Mouse (Mus musculus) splenic B cell, adult 2 months (primary cell): ENCODE data around the gene Cyp2c38.
"Not testable (repeated sequence)": the region's sequence is repeated elsewhere in the genome, so short reads cannot be mapped to it uniquely, and the experiment has no call there.

Experiments used
- DNase-seq: peaks from one replicate; pipeline ENCODE4 v3.0.0-alpha.2; 2011; ENCODE audit warnings: low read depth, low spot score
- H3K27me3 ChIP-seq: 2 replicates; pipeline ENCODE4 v1.6.1; 2012; ENCODE audit warnings: mild to moderate bottlenecking, low read length, moderate library complexity, mixed read lengths; ENCODE audit not compliant: control insufficient read depth, poor library complexity, insufficient read depth, severe bottlenecking
- H3K36me3 ChIP-seq: 2 replicates; pipeline ENCODE4 v1.6.1; 2012; ENCODE audit warnings: mild to moderate bottlenecking, low read length, moderate library complexity, mixed read lengths; ENCODE audit not compliant: control insufficient read depth, poor library complexity, insufficient read depth, severe bottlenecking

Gene Cyp2c38

DNA sequence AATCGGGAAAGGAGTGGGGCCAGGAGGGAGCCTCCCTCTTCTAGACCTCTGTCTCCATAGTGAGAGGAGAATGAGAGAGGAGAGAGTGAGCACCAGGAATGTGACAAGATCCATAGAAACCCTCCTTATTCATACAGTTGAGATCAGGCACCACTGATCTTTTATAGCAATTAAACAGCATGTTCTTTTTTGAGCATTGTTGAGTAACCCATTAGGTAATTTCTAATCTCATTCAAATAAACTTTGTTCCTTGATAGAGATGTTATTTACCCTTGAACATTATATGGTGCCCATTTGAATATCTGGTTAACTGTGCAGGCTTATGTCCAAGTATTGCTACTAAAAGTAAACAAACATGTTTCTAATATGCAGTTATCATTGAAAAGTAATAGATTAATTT lies at the start of gene Cyp2c38:
Cyp2c38 (minus strand) TSS at position 135 of the 400 bp plus-strand sequence.
- no peaks in the 10 kb centered on the region; the same call in 1 of the 2 replicates for H3K27me3 ChIP-seq
- DNase-seq = no peak
- H3K36me3 ChIP-seq = no peaks in the 10 kb centered on the region

DNA sequence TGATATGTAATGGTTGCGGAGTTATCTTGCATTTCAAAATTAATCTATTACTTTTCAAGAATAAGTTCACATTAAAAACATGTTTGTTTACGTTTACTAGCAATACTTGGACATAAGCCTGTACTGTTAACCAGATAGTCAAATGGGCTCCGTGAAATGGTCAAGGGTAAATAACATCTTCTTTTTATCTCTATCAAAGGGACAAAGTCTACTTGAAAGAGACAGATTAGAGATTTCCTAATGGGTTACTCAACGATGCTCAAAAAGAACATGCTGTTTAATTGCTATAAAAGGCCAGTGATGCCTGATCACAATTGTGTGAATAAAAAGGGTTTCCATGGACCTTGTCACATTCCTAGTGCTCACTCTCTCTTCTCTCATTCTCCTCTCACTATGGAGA lies 47.7 kb upstream of the Cyp2c38 start, which contains the start of gene Cyp2c39:
Cyp2c39 (plus strand) TSS at position 329 of the 400 bp plus-strand sequence.
- Histone ChIP-seq H3K27me3 (no peaks in the 10 kb centered on the region), H3K36me3 (no peaks in the 10 kb centered on the region)
- no peak for DNase-seq

DNA sequence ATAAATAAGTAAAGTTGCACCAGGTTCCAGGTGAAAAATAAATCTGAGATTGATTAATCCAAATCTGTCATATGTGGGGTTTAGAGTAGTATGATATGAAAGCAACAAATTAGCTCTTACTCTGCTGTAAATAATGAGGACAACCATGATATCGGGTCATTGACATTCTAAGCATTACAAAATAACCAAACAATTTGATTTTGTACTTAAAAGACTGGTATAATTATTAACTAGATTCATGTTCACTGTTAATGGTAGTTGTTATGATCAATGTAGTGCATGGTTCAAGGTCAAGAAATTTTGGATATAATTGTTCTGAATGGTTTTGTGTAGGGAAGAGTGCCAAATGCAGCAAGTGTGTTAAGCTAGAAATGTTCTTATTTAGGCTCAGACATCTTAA lies 46.7 kb upstream of the Cyp2c38 start:
- H3K27me3 ChIP-seq = no peaks in the 10 kb centered on the region
- H3K36me3 ChIP-seq = no peaks in the 10 kb centered on the region
- no peak for DNase-seq

GRCm38 (mm10) chr19:39506341-39506740 lies 43.5 kb upstream of the Cyp2c38 start:
- H3K27me3 ChIP-seq = no peaks in the 10 kb centered on the region
- no peaks in the 10 kb centered on the region for H3K36me3 ChIP-seq
- DNase-seq = no peak

GRCm38 (mm10) chr19:39483961-39484360 lies 21.1 kb upstream of the Cyp2c38 start:
- H3K36me3 ChIP-seq, DNase-seq, H3K27me3 ChIP-seq: not testable (repeated sequence)

DNA sequence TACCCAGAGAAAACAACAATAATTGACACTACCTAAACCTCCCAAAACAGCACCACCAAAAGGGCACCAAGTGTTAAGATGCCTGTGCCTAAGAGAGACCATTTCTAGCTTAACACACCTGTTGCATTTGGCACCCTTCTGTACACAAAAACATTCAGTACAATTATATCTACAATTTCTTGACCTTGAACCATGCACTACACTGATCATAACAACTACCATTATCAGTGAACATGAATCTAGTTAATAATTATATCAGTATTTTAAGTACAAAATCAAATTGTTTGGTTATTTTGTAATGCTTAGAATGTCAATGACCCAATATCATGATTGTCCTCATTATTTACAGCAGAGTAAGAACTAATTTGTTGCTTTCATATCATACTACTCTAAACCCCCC lies 1.0 kb upstream of the Cyp2c38 start:
- no peaks in the 10 kb centered on the region for H3K36me3 ChIP-seq
- no peak for DNase-seq
- no peaks in the 10 kb centered on the region for H3K27me3 ChIP-seq
